Mouse (Mus musculus) bone marrow, adult 2 months (tissue): Measurements from ENCODE around the gene Derl2.

Experiments used
- CTCF ChIP-seq: fragments of 200-500 bp; IDR thresholded peaks from 2 replicates; pipeline ENCODE4 v1.5.1; 2011; ENCODE audit warnings: low read length, control low read depth; ENCODE audit not compliant: control insufficient read depth, insufficient read depth
- POLR2A ChIP-seq: fragments of 200-500 bp; IDR thresholded peaks from 2 replicates; pipeline ENCODE4 v1.6.1; 2011; ENCODE audit warnings: low read depth, mild to moderate bottlenecking, control low read depth, low read length, borderline replicate concordance; ENCODE audit not compliant: control insufficient read depth

GRCm38 (mm10) chr11:70980232-70980631 is 39.4 kb downstream of the Derl2 start:
- no peak for TF ChIP-seq CTCF
- TF ChIP-seq POLR2A, result no peak
